Mouse (Mus musculus) adrenal gland, adult (tissue): ENCODE measurements around the gene Prodh2.
A peak's percentile ranks its signal among the peaks of the same experiment; 100 is the strongest.
"Not testable (repeated sequence)": the region's sequence is repeated elsewhere in the genome, so short reads cannot be mapped to it uniquely, and the experiment has no call there.

Source experiments
- DNase-seq, 2 experiments: peaks; one replicate each; pipeline ENCODE4 v3.0.0; 2022 to 2023; ENCODE audit warnings: low spot score in 1 of 2; ENCODE audit not compliant: inconsistent age in 2 of 2

The Prodh2 gene

DNA sequence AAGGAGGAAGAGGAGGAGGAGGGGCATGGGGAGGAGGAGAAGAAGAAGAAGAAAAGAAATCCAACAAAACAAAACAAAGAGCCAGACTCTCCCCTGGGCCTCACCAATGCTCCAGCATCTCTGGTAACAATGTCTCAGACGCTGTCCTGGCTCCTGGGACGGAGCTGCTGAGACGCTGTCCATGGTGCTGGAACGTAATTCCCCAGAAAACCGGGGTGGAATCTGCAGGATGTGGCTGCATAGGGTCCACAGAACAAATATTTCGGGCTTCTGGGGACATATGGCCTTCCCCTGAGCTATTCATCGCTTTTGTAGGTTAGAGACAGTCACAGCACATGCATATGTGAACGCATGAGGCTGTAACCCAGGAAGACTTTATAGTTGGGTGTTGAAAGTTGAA lies 9.2 kb upstream of the Prodh2 start:
- DNase-seq, result peak in 1 of 2 experiments; percentile 46

- DNase-seq, result peak; percentile 26 to 70
These were observed 3.0 kb upstream of the Prodh2 start for GRCm38 (mm10) chr7:30490251-30490956.

- DNase-seq, result no peak
These were observed 2.5 kb upstream of the Prodh2 start for GRCm38 (mm10) chr7:30490957-30491307.

DNA sequence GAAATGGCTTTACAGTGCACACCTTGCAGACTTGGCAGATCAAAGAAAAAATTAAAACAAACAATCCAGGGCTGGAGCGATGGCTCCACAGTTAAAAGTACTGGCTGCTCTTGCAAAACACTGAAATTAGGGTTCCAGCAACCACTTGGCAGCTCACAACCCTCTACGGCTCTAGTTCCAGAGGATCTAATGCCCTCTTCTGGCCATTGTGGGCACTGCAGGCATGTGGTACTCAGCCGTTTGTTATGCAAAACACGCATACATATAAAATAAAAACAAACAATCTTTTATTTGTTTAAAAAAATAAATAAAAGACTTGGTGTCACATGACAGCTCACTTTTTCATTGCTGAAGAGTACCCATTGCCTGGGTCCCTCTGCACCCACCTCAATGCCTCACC lies 657 bp upstream of the Prodh2 start:
- peak; percentile 60 to 92 for DNase-seq

- DNase-seq, result not testable (repeated sequence)
These were observed 2.2 kb downstream of the Prodh2 start for GRCm38 (mm10) chr7:30495506-30496042.

GRCm38 (mm10) chr7:30501159-30501558 lies 7.7 kb downstream of the Prodh2 start:
- DNase-seq, result not testable (repeated sequence)

DNA sequence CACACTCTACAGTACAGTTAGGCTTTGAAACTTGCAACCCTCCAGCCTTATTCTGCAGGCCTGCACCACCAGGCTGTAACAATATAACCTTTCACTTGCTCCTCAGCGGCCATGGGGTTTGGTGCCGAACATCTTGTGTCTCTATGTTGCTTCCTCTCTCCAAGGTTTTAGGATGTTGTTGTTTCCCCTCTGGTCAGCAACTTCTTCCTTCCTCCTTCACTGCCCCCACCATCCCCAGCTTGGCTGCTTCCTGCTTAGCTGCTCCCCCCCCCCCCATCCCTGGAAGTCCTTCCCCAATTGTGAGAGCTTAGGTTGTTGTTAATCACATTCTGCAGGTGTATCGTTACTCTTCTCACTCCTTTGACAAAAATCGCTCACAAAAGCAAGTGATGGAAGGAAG lies 14.6 kb downstream of the Prodh2 start:
- no peak for DNase-seq

- no peak for DNase-seq
These were observed 21.8 kb downstream of the Prodh2 start for GRCm38 (mm10) chr7:30515003-30515760.

- no peak for DNase-seq
These were observed 24.9 kb downstream of the Prodh2 start for GRCm38 (mm10) chr7:30518325-30518724.

GRCm38 (mm10) chr7:30520396-30520795 lies 27.0 kb downstream of the Prodh2 start:
- no peak for DNase-seq

DNA sequence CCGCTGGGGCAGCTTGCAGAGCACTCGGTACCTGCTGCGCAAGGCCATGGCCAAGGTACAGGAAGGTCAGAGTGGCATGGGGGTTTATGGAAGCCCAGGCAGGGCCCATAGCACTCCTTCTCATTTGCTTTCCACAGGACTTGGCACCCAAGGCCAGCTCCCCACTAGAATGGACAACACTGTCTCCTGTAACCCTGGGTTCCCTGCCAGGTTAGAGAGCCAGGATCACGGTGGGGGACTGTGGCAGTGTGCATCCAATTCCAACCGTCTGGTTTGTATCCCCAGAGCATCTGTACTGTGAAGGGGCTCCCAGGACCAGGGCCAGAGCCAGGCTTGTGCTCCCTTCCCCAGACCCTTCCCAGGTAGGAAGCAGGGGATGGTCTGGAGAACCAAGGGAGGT lies 27.4 kb downstream of the Prodh2 start:
- DNase-seq, result no peak

DNA sequence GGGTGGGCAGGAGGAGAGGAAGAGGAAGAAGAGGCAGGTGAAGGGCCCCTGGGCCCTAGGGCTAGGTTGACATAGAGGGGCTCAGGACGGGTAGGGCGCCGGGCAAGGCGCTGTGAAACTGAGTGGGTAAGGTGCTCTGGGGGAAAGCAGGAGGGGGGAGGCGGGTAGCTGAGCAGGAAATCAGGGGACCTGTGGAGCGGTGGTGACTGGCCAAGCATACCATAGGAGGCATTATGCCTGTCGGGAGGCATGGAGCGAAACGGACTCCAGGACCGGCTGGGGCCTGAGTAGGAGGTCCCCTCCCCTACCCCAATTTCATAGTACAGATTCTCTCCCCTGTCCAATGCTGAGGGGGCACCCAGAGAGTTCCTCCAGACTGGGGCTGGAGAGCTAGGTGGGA lies 29.4 kb downstream of the Prodh2 start:
- no peak for DNase-seq

DNA sequence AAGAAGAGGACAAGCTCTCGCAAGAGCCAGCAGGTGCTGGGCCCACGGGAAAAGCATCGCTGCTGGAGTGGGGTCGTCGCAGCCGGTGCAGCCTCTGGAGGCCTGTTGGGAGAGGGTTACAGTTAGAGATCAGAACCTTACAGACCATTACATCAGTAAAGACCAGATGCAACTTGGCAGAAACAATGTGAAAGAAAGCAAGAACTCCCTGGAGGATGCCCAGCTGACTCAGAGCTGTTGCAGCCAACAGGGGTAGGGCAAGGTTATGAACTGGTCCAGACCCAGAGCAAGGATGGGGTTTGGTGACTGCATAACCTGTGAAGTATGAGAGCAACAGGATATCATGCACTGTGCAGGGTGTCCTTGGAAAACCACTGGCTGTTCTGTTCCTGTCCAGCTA lies 31.1 kb downstream of the Prodh2 start:
- no peak for DNase-seq

GRCm38 (mm10) chr7:30525954-30526353 lies 32.5 kb downstream of the Prodh2 start:
- DNase-seq, result no peak

DNA sequence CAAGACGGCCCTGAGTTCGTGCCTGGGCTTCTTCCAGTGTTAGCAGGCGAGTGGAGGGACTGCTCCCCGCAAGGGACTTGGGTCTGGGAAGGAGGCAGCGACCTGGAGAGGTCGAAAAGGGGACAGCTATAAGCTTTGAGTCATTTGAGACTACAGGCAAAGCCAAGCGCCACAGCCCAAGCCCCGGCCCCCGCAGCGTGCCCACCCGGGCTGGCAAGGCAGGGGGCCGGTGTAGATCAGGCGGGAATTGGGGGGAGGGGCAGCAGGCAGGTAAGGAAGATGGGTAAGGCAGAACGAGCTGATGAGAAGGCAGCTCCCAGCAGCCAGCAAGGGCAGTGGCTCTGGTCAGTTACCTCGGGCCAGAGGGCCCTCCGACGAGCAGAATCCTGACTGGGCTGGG lies 33.0 kb downstream of the Prodh2 start:
- DNase-seq, result no peak

GRCm38 (mm10) chr7:30526981-30527380 lies 33.6 kb downstream of the Prodh2 start:
- DNase-seq, result no peak

DNA sequence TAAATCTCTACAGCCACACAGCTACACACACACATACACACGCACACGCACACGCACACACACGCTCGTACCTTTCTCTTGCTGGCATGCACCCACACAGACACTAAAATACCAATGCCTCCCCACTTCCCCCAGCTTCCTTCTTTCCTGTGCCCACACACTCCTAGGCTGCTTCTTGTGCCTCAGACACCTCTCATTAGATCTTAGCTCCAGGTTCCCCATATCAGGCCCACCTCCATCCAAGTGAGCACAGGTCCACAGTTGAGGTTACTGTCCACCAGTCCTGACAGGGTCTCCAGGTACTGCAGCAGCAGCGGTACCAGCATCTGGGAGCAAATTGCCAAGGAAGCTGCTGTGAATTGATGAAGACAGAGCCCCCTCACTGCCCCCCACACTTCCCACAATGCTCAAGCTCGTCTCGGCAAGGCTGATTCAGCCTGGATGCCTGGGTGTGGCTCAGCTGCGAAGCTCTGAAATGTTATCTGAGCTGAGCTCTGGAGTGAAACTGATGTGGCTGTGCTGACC lies 37.9 kb downstream of the Prodh2 start:
- no peak for DNase-seq

GRCm38 (mm10) chr7:30532931-30533330 lies 39.5 kb downstream of the Prodh2 start:
- DNase-seq, result peak in 1 of 2 experiments; percentile 42

- DNase-seq, result peak in 1 of 2 experiments; percentile 34
These were observed 40.7 kb downstream of the Prodh2 start for GRCm38 (mm10) chr7:30533941-30534632.

DNA sequence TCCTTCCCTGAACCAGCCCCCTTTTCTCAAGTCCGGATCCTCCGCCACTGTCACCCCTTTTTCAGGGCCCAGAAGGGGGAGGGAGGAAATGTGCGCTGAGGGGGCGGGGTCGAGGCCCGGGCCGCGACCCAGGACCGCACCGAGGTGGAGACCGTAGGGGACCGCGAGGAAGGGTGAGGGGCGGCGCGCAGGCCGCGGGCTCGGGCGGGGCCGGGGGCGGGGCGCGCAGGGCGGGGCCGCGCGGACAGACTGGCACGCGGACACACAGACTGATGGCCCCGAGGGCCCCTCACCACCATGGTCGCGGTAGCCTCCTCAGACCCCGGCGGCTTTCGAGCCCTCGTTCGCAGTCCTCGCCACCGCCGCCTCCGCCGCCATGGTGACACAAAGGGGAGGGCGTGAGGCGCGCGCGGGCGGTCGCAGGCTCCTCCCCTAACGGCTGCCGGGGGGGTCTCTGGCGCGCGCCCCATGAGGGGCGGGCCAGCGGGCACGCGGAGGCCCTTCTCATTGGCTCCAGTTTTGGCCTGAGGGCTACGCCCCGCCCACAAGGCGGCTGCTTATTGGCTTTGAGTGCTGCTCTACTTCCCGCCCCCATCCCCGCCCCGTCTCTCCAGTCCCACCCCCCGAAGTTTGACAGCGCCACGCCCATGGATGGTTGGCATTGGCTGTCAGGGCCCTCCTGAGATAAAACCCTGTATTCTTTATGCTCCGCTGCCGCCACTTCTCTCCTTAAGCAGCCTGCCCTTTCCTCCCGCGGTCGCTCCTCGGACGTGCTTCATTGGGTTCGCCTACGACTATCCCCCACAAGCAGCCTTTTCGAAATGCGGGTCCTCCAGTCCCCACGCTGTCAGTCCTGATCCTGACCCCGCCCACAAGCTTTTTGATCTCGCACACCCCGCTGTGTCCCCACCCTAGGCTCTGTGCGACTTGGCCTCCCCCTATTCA lies 41.5 kb downstream of the Prodh2 start, which contains the start of gene Arhgap33:
Arhgap33 (minus strand) TSS at position 428 of the 945 bp plus-strand sequence.
- peak; percentile 97 to 98 for DNase-seq
